Mouse (Mus musculus) lung, embryonic 14.5 days (tissue): ENCODE data around the gene Plekha6. TPM values are rescaled to one million over a fixed set of nuclear protein-coding genes. Genes with fewer than 3 reads are reported as not detected.

ENCODE experiments used
- ATAC-seq: fragments of 200-750 bp; cut with Nextera tagmentation; 2 replicates; pipeline ENCODE4 v1.8.0; 2017; ENCODE audit warnings: mild to moderate bottlenecking, moderate TSS enrichment, moderate library complexity; ENCODE audit not compliant: insufficient read depth
- DNase-seq: peaks from one replicate; pipeline ENCODE4 v3.0.0-alpha.2; 2015
- H3K27ac ChIP-seq: fragments of 300-500 bp; sonication (generic); 2 replicates; pipeline ENCODE4 v1.5.1; 2014; ENCODE audit warnings: low read depth, mild to moderate bottlenecking, moderate library complexity
- H3K27me3 ChIP-seq: fragments of 300-500 bp; sonication (generic); 2 replicates; pipeline ENCODE4 v1.6.1; 2014; ENCODE audit warnings: low read length, control low read depth; ENCODE audit not compliant: insufficient read depth
- H3K36me3 ChIP-seq: fragments of 300-500 bp; sonication (generic); 2 replicates; pipeline ENCODE4 v1.6.1; 2014; ENCODE audit warnings: control low read depth; ENCODE audit not compliant: insufficient read depth
- H3K4me1 ChIP-seq: fragments of 300-500 bp; sonication (generic); 2 replicates; pipeline ENCODE4 v1.6.1; 2014; ENCODE audit warnings: antibody characterized with exemption, control low read depth; ENCODE audit not compliant: insufficient read depth
- H3K4me2 ChIP-seq: fragments of 300-500 bp; sonication (generic); 2 replicates; pipeline ENCODE4 v1.6.1; 2014; ENCODE audit warnings: mild to moderate bottlenecking
- H3K4me3 ChIP-seq: fragments of 300-500 bp; sonication (generic); 2 replicates; pipeline ENCODE4 v1.5.1; 2014; ENCODE audit warnings: low read depth, low read length
- H3K9ac ChIP-seq: fragments of 300-500 bp; sonication (generic); 2 replicates; pipeline ENCODE4 v1.6.1; 2014
- H3K9me3 ChIP-seq: fragments of 300-500 bp; sonication (generic); 2 replicates; pipeline ENCODE4 v1.6.1; 2016; ENCODE audit warnings: low read depth, low read length, control low read depth
- CTCF ChIP-seq: IDR thresholded peaks from 2 replicates; pipeline ENCODE4 v1.5.1; 2016; ENCODE audit warnings: antibody characterized with exemption, low read depth
- WGBS: fragments of 180-500 bp; shearing (Covaris S2); extraction: QIAGEN DNeasy Blood & Tissue Kit; methylation state at CpG from one replicate; pipeline ENCODE4 v1.1.7; 2014; 5-methylcytosine and 5-hydroxymethylcytosine counted together
- polyA plus RNA-seq: library from polyadenylated mRNA; unstranded; fragments of >200 nt; fragmentation: Nextera tagmentation; extraction: Ambion mirVana; gene quantifications from 2 replicates; pipeline ENCODE4 v1.2.1, GENCODE M21; 2014

Plekha6 gene
- polyA plus RNA-seq, 1 experiment from 2014 or later, result 6.7 TPM

DNA sequence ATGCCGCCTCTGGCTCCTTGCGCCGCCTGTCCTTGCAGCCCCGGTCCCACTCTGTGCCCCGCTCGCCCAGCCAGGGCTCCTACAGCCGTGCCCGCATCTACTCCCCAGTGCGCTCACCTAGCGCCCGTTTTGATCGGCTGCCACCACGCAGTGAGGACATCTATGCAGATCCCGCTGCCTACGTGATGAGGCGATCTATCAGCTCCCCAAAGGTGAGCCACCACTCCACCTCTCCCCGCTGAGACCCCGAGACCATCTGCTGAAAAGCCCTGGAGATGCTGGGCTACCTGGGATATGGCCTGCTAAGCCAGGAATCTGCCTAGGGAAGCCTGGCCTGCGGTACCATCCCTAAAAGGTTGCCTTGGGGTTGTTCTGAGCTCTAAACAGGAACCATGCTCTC, 110.2 kb downstream of the Plekha6 start:
- no peak overlapping the region for H3K4me2 ChIP-seq
- no peak overlapping the region for H3K27ac ChIP-seq
- no peak overlapping the region for H3K9ac ChIP-seq
- 90% methylated on average over 19 of the region's 19 CpGs for WGBS
- H3K36me3 ChIP-seq, result peaks cover 14% of the 10 kb centered on the region; the same call in 1 of the 2 replicates
- ATAC-seq, result no peak
- peaks cover 3% of the 10 kb centered on the region; the same call in 1 of the 2 replicates for H3K4me1 ChIP-seq
- DNase-seq, result no peak
- no peak overlapping the region for H3K4me3 ChIP-seq
- no peak for TF ChIP-seq CTCF
- H3K27me3 ChIP-seq, result no peaks in the 10 kb centered on the region
- no peaks in the 10 kb centered on the region for H3K9me3 ChIP-seq

DNA sequence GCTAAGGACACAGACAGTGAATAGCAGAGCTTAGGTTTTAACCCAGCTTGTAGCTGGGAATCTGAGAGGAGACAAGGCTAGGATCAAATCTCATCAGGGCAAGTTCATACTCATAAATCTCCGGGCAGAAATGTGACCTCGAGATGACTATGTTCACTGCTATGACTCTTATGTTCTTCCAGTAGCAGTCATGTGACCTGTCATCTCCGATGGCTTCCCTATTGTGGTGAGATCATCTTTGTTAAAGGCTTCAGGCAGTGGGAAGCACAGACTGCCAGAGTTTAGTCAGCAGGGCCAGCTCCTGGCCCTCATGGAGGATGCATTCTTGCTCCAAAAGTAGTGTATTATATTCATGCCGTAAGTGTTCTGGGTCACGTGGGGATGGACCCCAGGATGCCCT, 113.0 kb downstream of the Plekha6 start:
- H3K4me1 ChIP-seq, result peaks cover 6% of the 10 kb centered on the region; the same call in 1 of the 2 replicates
- DNase-seq, result no peak
- WGBS, result 67% methylated on average over 5 of the region's 5 CpGs
- H3K9me3 ChIP-seq, result no peaks in the 10 kb centered on the region
- no peak for TF ChIP-seq CTCF
- H3K27me3 ChIP-seq, result no peaks in the 10 kb centered on the region
- H3K4me2 ChIP-seq, result no peak overlapping the region
- no peak for ATAC-seq
- no peak overlapping the region for H3K27ac ChIP-seq
- no peak overlapping the region for H3K9ac ChIP-seq
- peaks cover 14% of the 10 kb centered on the region; the same call in 1 of the 2 replicates for H3K36me3 ChIP-seq
- H3K4me3 ChIP-seq, result no peak overlapping the region

DNA sequence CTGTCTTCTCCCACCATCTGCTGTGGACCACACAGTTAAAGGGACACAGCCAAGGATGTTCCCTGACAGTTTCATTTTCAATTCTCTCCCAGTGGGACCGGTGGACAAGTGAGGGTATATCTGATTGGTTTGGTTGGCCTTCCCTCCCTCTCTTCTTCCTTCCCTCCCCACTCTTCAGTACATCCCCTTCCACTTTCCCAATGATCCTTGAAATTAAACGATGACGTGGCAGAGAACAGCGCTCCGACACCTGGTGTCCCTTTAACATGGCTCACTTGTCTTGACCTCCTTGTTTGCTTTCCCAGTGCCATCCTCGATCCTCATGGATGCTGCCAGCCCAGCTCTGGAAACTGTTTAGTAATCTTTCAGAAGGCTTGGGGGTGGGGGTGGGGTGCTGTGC, 114.5 kb downstream of the Plekha6 start:
- 63% methylated on average over 6 of the region's 6 CpGs for WGBS

DNA sequence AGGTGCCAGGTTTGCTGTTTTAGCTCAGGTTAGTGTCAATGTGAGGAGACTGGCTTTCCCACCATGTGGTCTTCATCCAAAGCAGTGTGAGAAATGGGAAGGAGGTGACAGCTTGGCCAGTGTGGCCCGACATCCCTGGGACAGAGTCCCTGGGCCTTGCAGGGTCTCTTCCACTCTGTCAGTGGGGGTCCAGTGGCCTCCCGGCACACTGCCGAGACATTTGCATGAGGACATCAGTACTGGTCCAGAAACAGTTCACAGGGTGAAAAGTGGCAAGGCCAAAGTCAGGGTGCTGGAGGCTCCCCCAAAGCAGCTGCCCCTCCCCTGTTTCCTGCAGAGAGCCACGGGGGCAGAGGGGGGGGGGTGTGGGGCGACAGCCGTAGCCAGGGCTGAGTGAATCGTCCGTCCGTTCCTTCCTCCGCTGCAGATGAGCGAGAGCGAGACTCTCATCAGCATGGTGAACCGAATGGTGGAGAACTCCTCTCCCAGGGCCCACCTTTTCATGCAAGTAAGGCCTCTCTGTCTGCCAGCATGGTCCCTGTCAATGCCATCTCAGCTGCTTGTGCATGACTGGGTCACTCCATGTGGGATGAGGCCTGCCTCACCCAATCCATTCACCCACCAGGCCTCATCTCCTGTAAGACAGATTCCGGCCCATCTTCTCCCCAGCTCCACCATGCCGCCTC, 115.1 kb downstream of the Plekha6 start:
- 51% methylated on average over 15 of the region's 15 CpGs for WGBS
- no peak for ATAC-seq

More for the DNA sequence above, 114.5 kb downstream of the Plekha6 start:
- Histone ChIP-seq H3K9me3 (no peaks in the 10 kb centered on the region), H3K4me3 (no peak overlapping the region), H3K9ac (no peak overlapping the region), H3K36me3 (peaks cover 14% of the 10 kb centered on the region; the same call in 1 of the 2 replicates), H3K27ac (no peak overlapping the region), H3K27me3 (no peaks in the 10 kb centered on the region), H3K4me2 (no peak overlapping the region), H3K4me1 (peaks cover 6% of the 10 kb centered on the region; the same call in 1 of the 2 replicates)
- ATAC-seq (no peak), DNase-seq (no peak)
- no peak for TF ChIP-seq CTCF

DNA sequence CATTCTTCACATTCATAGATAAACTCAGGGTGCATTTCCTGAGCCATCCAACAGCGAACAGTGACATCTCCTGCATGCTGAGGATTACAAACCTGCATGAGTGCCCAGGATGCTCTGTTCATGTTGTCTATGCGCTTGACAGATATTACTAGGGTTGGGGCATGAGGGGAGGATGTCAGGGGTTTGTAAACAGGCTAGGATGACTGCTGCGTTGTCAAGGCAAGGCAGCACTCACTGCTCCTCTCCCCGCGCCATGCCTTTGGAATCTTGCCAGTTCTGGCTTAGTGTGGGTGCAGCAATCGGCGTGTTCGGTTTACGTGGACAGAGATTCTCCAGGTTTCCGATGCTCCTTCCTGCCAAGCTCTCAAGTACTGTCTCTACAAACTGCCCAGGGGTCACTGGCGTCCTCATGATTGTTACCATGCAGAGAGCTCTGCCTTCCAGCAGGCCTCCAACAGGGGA, 115.7 kb downstream of the Plekha6 start:
- Histone ChIP-seq H3K4me2 (no peak overlapping the region), H3K9me3 (no peaks in the 10 kb centered on the region), H3K36me3 (peaks cover 6% of the 10 kb centered on the region; the same call in 1 of the 2 replicates), H3K4me3 (no peak overlapping the region), H3K9ac (no peak overlapping the region), H3K27me3 (no peaks in the 10 kb centered on the region), H3K27ac (no peak overlapping the region), H3K4me1 (peaks cover 6% of the 10 kb centered on the region; the same call in 1 of the 2 replicates)
- DNase-seq, result peak; percentile 53
- WGBS, result 55% methylated on average over 11 of the region's 11 CpGs
- no peak for ATAC-seq
- TF ChIP-seq CTCF, result no peak

More for the DNA sequence above, 115.1 kb downstream of the Plekha6 start:
- H3K9ac ChIP-seq, result no peak overlapping the region
- no peak for DNase-seq
- no peak overlapping the region for H3K4me2 ChIP-seq
- no peaks in the 10 kb centered on the region for H3K27me3 ChIP-seq
- TF ChIP-seq CTCF, result no peak
- H3K4me3 ChIP-seq, result no peak overlapping the region
- peaks cover 6% of the 10 kb centered on the region; the same call in 1 of the 2 replicates for H3K4me1 ChIP-seq
- peaks cover 10% of the 10 kb centered on the region; the same call in 1 of the 2 replicates for H3K36me3 ChIP-seq
- H3K9me3 ChIP-seq, result no peaks in the 10 kb centered on the region
- no peak overlapping the region for H3K27ac ChIP-seq

DNA sequence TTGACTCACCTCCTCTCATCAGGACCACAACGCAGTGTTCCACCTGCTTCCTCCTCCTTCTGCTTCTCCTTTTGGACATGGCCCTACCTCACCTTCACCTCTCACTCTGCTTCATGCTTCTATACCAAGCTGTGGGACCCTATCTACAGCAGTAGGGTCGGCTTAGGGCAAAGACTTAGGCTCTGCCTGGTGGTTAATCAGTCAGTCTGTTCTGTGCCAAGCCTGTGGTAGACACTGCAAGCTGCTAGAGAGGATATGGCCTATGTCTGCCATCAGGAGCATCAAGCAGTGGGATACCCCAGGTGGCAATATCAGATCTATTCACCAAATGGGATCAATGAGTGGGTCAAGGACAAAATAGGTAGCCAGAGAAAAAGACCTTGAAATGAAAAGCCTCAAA, 116.5 kb downstream of the Plekha6 start:
- Histone ChIP-seq H3K27me3 (no peaks in the 10 kb centered on the region), H3K4me3 (no peak overlapping the region), H3K4me2 (no peak overlapping the region), H3K9me3 (no peaks in the 10 kb centered on the region), H3K36me3 (peaks cover 3% of the 10 kb centered on the region; the same call in 1 of the 2 replicates), H3K27ac (no peak overlapping the region), H3K4me1 (peaks cover 6% of the 10 kb centered on the region; the same call in 1 of the 2 replicates), H3K9ac (no peak overlapping the region)
- 92% methylated on average over 2 of the region's 2 CpGs for WGBS
- ATAC-seq (no peak), DNase-seq (no peak)
- TF ChIP-seq CTCF, result no peak

DNA sequence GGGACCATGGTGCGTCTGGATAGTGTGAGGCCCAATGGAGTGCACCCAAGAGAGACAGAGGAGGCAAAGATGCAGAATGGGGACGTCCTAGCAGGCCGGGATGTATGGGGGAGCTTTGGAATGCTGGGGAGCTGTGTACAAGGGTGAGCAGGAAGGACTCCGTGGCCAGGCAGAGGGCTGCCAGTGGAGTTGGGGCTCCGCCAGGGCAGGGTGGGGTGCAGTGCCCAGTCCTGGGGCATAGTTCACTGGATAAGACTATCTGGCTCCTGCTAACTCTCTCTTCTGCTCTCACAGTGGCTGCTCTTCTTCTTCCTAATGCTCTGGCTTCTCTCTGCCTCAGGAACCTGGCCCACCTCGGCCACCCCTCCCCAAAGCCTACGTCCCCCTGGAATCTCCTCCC, 121.9 kb downstream of the Plekha6 start:
- no peak for TF ChIP-seq CTCF
- 79% methylated on average over 7 of the region's 7 CpGs for WGBS
- DNase-seq (no peak), ATAC-seq (no peak)
- H3K9me3 ChIP-seq, result no peaks in the 10 kb centered on the region
- no peak overlapping the region for H3K27ac ChIP-seq
- H3K36me3 ChIP-seq, result peaks cover 3% of the 10 kb centered on the region; the same call in 1 of the 2 replicates
- H3K4me2 ChIP-seq, result no peak overlapping the region
- no peaks in the 10 kb centered on the region for H3K27me3 ChIP-seq
- H3K4me3 ChIP-seq, result no peak overlapping the region
- no peak overlapping the region for H3K9ac ChIP-seq
- no peaks in the 10 kb centered on the region for H3K4me1 ChIP-seq
